Mouse (Mus musculus): Measurements from ENCODE around the gene Gstm5. TPM values are rescaled to one million over a fixed set of nuclear protein-coding genes. Genes with fewer than 3 reads are reported as not detected.

The Gstm5 gene
- polyA plus RNA-seq, 2 experiments from 2014 or later, result 1.4 TPM; not detected in 1

DNA sequence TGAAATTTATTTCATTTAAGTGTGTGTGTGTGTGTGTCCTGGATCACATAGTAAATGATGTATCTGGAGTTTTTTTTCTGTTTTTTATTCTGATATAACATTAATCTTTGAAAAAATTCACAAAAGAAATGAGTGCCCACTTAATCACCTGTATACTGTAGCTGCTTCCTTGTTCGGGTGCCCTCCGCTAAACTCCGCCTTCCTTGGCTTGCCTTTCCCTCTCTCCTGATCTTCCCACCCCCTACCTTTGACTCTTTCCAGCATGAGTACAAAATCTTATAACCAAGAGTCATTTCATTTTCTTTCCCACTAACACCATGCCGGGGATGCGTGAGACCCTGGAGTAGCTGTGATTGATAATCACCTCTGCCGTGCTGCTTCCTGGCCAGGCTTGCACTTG is 36.5 kb downstream of the Gstm5 start:
- no peak for ATAC-seq

DNA sequence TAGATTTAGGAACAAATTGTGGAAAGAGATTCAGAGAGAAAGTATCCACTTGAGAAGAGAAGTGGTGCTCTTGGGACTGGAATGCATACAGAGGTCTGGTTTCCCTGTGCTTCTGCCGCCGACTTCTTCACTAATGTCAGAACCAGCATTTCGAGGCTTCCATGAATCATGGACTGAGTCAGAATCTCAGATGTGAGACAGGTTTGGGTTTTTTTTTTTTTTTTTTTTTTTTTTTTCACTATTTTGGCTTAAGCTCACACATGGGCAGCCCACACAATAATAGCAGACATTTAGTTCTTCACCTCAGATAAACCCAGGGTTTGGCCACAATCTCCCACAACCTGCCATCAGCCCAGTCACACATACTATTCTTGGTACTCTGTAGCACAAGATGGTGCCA is 39.6 kb downstream of the Gstm5 start:
- ATAC-seq, result no peak

DNA sequence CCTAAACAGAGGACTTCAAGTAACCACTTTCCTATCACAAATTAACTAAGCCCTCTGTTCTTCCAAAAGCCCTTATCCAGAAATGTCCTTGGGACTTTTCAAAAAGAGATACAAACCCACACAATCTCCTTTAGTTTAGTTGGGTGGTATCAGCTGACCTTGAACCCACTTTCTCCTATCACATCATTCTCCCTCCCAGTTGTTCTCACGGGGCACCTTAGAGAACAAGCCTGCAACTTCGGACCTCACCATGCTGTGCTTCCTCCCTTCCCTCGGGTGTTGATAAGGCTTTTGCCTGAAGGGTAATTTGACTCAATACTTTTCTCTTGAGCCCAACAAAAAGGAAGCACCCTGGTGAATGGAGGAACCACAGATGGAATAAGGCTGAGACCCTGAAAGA is 40.3 kb downstream of the Gstm5 start:
- ATAC-seq, result no peak

DNA sequence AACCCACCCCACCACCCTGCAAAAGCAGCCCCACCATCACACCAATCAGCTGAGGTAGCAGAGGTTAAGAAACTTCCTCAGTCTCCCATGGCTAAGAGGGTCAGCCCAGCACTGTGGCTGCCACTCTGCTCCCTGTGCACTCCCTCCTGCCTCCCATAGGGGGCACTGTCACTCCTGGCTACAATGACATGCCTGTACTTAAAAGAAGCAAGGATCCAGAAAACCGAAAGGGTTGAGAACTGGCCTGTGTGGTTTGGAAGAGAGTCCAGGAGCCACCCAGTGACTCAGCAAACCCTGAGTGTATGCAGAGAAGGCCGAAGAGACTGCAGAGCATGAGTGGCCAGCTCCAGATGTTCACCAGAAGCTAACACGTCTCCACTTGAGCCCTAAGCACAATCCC is 43.8 kb downstream of the Gstm5 start:
- ATAC-seq, result no peak

DNA sequence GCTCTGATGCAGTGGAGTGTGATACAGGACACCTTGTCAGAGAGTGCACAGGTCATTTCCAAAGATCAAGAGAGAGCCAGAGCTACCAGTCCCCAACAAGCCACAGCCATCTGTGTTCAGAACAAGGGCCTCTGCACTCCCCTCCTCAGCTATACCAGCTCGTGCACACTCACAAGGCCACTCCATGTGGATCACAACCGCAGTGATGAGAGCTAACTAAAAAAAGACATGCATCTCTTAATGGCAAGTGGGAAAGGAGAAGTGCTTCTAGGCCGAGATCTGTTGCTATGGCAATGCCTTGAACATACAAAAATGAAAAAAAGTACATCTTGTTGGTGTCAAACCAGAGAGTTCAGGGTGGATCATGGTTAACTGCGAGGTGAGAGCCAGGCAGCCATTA is 44.2 kb downstream of the Gstm5 start:
- ATAC-seq, result no peak

DNA sequence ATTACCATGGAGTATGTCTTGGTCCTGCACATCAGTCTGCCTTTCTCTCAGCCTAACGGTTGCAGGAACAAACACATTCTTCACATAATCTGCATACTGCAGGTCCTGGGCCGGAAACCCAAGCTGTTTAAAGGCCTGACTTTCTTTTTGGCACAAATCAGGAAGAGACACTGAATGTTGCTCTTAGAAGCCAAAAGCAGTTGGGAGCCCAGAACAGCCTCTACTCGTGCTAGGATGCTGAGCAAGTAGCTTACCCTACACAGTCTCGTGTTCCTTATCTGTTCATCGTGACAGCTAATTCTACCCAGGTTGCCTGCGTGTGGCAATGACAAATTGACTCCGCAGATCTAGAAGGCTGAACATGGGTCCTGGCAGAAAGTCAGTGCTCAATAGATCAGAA is 44.9 kb downstream of the Gstm5 start:
- no peak for ATAC-seq

DNA sequence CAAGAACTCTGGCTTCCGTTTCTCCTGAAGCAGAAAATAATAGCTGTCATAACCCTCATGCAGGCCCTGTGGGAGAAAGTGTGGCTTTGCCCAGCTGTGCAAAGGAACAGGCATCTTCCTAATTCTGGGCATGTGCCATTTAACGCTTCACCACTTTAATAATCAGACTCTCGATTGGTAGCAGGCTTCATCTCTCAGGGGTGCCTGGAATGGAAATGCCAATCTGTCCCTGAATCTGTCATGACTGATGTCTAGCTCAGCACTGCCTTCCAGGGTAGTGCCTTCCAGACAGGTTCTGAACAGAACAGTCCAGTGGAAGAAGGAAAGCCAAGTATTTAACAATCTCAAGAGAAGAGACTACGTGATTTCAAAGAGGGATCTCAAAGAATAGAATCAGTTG is 45.6 kb downstream of the Gstm5 start:
- no peak for ATAC-seq

DNA sequence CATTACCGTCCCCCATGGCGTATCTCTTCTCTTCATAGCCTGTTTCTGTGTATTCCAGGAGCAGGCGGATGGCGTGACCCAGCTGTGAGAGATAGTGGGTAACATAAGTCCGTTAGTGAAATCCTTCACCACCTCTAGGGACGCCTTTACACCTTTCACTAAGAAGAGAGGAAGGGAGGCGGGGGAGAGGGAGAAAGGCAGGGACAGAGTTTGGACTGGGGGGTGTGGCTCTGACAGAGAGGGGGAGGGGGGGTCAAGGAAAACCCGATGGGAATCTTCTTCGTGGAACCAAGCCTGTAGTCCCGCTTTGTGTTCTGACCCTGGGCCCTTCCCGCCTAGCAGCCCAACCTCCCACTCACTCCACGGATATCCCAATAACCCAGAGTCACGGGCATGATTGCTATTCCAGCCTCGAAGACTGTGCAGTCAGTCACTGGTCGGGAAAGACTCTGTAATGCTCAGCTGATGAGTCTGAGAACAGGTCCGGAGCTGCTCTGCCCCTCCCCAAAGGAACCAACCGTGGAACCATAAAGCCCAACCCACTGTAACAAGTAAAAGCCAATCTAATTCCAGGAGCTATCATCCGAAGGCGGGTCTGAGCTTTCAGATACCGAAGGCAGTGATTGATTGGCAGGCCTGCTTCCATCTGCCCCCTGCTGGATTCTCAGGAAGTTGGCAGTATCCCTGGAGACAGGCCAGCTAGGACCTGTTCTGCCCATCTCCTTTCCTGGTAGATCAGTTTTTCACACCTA is 47.8 kb downstream of the Gstm5 start, which contains the start of gene Gstm6:
Gstm6 (minus strand) TSS at position 511 of the 752 bp plus-strand sequence.
- ATAC-seq, result no peak

DNA sequence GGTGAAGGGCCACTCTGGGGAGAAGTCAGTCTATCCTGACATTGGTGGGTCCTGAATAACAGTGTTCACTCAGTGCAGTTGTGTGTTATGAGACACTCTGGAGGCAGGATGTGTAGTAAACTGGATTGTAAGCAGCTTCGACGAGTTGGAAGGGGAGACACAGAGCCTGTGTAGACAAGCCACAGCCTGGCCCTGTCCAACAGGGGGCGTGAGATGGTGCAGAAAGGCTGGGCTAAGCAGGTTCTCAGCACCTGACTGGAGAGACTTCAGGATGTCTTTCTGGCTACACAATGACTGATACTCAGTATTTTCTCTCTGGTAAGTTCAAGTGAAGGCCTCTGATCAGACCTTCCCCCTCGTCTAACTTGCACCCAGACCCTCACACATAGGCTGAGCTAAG is 50.1 kb downstream of the Gstm5 start:
- no peak for ATAC-seq

Other genes with a start within 250 kb of the Gstm5 start
- gene Ahcyl1, start 199.3 kb upstream of the Gstm5 start, polyA plus RNA-seq (2017; shearing (Covaris generic)), result 10 to 100 TPM; 12.1 to 22.1 TPM
- 10 to 100 TPM; 11.9 to 19.7 TPM for gene Csf1, start 135.4 kb upstream of the Gstm5 start, polyA plus RNA-seq (2017; shearing (Covaris generic))
- not detected for gene Eps8l3, start 18.6 kb upstream of the Gstm5 start, polyA plus RNA-seq (2017; shearing (Covaris generic))
- gene Gstm7, start 36.0 kb downstream of the Gstm5 start, polyA plus RNA-seq (2017; shearing (Covaris generic)), result 1 to 10 TPM; 1.4 to 2.1 TPM
- not detected for gene Gstm6, start 47.9 kb downstream of the Gstm5 start, polyA plus RNA-seq (2017; shearing (Covaris generic))
- not detected for gene Gstm3, start 73.5 kb downstream of the Gstm5 start, polyA plus RNA-seq (2017; shearing (Covaris generic))
- gene Gstm2, start 90.6 kb downstream of the Gstm5 start, polyA plus RNA-seq (2017; shearing (Covaris generic)), result not detected
- gene Gstm1, start 122.2 kb downstream of the Gstm5 start, polyA plus RNA-seq (2017; shearing (Covaris generic)), result 1 to 10 TPM; 2.8 to 3.4 TPM
- gene Gstm4, start 149.1 kb downstream of the Gstm5 start, polyA plus RNA-seq (2017; shearing (Covaris generic)), result 1 to 10 TPM; 4.4 to 5.7 TPM
- 10 to 100 TPM; 22.4 to 48.3 TPM for gene Ampd2, start 190.8 kb downstream of the Gstm5 start, polyA plus RNA-seq (2017; shearing (Covaris generic))
- gene Gnat2, start 197.0 kb downstream of the Gstm5 start, polyA plus RNA-seq (2017; shearing (Covaris generic)), result not detected